Mouse (Mus musculus) ovary, postnatal 36 days (tissue): ENCODE results near the gene Ak8.

Experiments used
- DNase-seq: peaks from one replicate; pipeline ENCODE4 v3.0.0; 2022; ENCODE audit warnings: low spot score, mixed read lengths

Gene Ak8

DNA sequence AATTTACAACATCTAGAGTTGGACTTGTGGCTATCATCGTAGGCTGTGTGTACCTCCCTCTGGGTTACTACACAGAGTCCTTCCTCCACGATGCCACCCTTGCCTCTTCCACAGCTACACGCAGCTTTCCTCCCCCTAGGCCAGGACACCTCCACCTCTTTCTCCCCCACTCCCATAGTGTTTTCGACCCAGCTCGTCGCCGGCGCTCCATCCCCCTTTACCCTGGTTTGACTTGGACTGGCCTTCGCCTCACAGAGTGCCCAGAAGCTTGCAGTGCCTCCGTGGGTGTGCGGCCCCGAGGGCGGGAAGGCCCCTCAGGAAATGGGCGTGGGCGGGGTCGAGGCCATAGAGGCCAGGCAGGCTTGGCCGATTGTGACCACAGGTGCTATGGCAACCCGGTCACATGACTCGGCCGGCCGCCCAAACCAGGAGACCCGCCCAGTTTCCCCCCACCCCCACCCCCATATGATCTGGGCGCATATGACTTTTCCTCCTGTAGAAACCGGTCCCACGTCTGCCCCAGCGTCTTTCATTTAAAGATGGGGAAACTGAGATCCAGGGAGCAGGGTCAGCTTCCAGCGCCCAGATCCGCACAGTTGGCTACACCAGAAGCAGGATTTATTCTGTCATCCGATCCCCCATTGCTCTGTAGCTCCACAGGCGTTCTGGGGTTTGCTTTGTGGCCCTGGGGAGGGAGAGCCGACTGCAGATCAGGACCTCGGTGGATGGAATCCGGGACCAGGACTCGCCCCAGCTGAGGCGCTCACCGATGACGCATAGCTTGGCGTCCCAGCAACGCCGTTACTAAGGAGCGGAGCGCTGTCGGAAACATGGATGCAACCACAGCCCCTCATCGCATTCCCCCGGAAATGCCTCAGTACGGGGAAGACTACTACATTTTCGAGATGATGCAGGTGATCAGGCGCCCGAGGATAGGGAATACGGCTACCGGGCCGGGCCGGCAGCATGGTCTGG is at the start of gene Ak8, which contains the start of gene Spaca9:
Gene Ak8, plus strand, starts transcription at position 804 of the 975 bp plus-strand sequence.
Gene Spaca9, minus strand, starts transcription at position 367 of the 975 bp plus-strand sequence.
- peak; percentile 79 for DNase-seq

DNA sequence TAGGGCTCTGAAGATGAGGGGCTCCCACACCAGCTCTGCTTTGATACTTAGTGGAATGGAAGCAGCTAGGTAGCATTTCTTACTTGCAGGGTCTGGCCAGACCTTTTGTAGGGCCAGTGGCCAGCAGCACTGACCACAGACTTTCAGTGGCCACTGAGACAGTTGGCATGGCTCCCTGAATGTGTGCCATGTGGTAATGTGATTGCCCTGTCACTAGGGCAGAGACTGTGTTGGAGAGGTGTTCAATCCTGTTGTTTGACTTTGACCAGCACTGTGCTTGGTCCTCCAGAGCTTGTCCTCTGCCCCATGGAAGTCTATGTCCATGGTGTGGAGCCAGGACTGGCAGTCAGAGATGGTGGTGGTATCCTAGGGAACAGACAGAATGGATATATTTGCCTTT is 49.4 kb upstream of the Ak8 start:
- DNase-seq, result no peak

DNA sequence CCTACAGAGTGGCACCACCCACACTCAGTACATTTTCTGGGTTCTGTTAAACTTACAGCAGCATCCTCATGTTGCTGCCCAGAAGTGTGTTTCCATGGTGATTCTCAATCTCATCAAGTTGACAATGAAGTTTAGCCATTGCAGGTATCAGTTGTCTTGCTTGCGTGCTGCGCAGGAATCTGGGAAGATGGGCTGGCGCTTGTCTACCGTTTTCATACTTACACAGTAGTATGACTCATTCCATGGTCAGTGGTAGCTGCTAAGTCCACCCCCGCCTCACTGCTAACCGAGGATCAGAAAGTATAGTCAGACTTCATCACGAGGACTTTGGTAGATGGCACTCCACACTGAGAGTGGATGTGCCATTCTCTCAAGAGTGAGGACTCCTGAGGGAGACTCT is 46.6 kb upstream of the Ak8 start:
- DNase-seq, result no peak

DNA sequence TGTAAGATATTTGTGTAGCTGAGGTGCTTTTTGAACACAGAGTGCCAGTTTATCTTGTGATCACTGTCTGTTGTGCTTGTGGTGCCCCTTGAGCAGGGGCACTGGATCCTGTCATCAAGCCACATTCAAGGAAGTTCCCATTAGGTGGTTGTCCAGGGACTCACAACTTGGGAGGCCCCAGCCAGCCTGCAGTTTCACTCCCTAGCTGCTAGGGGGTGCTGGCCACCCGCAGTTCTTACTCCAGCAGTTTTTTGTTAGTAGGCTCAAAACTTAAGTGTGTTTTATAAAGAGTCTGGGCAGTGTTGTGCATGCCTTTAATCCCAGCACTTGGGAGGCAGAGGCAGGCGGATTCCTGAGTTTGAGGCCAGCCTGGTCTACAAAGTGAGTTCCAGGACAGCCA is 45.7 kb upstream of the Ak8 start:
- DNase-seq, result peak; percentile 16

DNA sequence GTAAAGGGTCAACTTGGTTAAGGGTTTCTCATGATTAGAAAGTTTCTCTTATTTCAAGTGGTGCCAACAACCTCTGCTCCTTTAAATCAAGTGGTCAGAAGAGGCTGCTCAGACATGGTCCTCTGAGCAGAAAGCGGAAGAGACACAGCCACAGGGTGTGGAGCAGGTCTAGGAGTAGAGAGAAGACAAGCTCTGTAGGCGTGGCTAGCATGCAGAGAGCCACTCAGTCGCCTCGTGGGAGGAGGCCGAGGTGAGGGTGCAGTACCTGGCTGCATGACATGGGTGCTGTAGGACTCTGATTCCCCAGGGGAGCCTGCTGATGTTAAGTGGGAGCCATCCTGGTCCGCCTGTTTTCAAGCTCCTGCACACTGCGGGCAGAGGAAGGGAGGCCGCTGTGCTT is 43.7 kb upstream of the Ak8 start:
- DNase-seq, result no peak

DNA sequence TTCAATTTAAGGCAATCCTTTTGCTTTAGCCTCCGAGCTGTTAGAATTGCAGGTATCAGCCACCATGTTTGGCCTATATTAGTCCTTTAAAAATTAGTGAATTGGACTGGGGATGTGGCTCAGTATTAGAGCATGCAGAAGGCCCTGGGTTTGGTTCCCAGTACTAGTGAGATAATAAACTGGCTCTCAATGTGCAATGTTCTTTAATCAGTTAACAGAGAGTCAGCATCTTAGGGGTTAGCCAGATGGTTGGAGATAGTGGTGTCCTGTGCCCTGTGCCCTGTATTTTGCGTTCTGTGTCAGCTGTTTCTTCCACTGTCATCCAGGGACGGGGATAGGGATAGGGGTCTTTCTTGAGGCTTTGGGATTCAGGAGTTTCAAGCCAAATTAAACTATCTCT is 37.1 kb upstream of the Ak8 start:
- DNase-seq, result no peak

DNA sequence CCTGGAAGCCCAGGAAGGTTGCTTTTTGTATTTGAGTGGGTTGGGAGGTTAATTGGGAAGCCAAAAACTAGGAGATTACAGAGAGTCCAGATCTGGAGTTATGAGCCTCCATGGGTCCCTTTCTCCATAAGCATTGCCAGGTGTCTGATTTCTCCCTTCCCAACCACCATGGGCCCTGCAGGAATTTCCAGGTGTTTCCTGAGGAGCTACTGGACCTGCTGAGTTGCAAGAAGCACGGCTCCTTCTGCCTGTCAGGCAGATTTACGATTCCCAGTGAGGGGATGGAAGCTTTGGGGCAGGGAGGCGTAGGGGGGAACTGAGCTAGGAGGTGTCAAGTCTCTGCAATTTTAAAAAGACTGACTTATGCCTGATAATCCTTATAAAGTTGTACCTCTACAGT is 34.1 kb upstream of the Ak8 start:
- no peak for DNase-seq

DNA sequence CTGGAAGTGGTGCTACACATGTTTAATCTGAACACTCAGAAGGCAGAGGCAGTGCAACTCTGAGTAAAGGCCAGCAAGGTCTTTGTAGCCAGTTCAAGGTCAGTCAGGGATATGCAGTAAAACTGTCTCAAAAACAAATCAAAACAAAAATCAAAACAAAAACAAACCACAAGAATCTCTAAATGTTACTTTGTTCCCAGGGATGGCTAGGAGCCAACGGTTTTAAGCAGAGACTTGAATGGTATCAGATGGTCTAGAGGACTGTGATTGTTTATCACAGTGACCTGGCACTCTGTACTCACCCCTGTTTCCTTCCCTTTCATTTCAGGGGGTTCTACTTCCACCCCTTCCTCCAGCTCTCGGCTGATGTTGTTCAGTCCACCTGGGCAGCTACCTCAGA is 28.5 kb upstream of the Ak8 start:
- no peak for DNase-seq

DNA sequence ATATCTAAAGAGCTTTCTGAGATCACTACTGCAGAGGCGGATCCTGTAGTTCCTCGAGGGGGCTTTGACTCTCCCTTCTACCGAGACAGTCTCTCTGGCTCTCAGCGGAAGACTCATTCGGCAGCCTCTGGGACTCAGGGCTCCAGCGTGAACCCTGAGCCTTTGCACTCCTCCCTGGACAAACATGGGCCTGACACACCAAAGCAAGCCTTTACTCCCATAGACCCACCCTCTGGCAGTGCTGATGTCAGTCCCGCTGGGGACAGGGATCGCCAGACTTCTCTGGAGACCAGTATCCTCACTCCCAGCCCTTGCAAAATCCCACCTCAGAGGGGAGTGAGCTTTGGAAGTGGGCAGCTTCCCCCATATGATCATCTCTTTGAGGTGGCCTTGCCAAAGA is 24.0 kb upstream of the Ak8 start:
- DNase-seq, result no peak

DNA sequence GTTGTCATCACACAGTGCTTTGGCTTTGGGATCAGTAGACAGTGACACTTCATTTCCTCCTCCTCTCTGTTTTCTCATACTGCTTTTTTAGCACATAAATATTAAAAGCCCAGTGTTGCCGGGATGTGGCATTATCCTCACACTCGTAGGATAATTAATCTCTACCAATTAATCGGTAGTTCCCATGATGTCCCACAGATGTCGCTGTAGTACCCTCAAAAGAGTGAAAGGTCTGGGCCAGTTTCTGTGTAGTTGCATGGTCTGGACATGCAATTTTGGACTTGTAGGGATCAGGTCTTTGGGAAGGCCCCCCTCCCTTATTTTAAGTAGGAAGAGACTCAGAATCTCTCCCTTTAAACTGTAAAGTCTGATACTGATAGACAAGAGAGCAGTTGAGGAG is 19.3 kb upstream of the Ak8 start:
- DNase-seq, result no peak

DNA sequence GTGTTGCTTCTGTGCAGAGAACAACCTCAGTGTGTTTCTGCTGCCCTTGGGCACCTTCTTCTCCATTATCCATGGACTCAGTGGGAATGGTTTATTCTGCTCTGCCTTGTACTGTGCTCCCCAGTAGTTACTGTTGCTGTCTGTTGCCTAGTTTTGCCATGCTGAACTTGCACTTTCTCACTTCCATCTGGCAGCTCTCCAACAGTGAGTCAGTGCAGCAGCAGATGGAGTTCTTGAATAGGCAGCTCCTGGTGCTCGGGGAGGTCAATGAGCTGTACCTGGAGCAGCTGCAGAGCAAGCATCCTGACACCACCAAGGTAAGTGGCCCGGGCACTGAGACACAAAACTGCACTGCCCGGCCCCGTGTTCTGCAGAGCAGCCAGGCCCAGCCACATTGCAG is 18.2 kb upstream of the Ak8 start:
- no peak for DNase-seq

DNA sequence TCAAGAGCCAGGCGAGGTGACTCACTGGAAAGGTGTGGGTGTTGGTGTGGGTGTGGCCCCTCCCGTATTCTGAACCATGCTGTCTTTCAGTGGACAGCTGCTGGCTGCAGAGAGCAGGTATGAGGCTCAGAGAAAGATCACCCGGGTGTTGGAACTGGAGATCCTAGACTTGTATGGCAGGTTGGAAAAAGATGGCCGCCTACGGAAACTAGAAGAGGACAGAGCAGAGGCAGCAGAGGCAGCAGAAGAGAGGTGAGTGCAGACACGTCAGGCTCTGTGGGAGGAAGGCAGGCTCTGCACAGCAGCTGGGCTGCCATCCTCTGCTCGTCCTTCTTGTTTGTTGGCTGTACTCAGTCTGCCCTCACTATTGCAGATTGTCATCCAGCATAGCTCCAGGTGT is 14.1 kb upstream of the Ak8 start:
- DNase-seq, result no peak

DNA sequence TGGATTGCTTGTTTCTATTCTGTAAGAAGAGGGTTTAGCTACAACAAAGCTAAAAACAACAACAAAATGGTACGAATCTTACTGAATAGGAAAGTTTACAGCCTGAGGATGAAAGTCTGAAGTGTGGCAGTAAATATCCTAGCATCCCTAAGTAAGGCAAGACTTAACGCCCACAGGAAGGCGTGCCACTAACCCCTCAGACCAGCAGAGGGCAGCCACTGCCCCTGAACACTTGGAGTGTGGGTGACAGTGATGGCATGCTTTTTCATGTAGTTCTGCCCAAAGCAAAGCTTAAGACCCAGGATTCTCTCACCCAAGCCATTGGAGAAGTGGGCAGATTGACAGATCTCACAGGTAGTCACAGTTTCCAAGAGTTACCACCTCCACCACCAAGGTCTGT is 11.5 kb upstream of the Ak8 start:
- DNase-seq, result no peak

DNA sequence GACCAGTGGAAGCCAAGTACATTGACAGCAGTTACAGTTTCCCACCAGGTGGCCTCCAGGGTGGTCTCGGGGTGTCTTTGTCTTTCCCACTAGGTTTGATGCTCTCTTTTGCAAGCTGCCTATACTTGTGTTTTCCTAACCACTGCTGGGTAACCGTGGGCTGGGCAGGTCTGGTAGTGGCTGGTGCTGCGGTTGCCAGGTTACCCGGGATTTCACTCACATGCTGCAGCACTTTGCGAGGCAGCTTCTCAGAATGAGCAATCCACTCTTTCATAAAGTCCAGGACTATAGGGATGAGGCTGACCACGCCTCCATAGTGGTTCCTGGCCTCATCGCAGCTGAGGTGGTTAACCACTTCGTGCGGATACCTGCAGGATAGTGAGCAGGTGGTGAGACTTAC is 7.3 kb upstream of the Ak8 start:
- no peak for DNase-seq

DNA sequence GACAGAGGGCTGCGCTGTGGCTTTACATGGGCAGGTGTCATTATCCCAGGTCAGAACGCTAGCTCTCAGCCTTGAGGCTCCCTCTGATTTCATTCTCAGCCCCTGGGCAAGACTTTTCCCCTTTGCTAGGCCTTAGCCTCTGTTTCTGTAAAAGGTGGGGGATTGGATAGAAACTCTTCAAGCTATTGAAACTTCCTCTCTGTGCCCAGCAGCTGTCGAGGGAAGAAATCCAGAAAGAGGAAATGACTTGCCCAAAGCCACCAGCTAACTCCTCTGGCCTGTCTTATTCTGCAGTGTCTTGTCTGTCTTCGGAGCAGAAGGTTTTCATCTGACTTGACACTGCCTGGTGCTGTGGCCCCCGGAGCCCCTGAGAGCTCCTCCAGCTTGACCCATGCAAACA is 1.4 kb upstream of the Ak8 start:
- no peak for DNase-seq

DNA sequence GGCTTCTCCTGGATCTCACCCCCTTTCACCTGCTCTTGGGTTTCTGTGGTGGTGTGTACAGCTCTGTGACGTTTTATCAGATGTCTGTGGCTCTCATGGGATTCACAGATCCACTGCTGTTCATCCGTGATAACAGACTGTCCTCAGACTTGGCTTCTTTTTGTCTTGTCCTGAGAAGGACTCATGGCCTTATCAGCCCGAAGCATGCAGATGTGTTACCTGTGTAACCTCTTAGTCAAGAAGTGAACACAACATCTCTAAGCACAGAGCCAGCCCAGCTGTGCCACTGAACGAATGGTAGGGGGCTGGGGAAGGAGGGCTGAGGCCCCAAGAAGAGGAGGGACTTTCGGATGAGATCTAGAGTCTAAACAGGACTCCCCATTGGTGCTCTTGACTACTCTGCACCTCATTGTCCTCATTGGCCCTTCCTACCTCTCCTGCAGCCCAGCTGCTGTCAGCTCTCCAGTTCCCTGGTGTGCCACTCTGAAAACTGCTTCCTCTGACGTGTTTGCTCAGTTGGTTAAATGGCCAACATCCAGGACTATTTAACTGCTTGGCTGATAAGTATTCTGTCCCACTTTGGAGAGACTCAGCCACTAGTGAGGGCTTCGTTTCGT is 1.8 kb downstream of the Ak8 start:
- no peak for DNase-seq

DNA sequence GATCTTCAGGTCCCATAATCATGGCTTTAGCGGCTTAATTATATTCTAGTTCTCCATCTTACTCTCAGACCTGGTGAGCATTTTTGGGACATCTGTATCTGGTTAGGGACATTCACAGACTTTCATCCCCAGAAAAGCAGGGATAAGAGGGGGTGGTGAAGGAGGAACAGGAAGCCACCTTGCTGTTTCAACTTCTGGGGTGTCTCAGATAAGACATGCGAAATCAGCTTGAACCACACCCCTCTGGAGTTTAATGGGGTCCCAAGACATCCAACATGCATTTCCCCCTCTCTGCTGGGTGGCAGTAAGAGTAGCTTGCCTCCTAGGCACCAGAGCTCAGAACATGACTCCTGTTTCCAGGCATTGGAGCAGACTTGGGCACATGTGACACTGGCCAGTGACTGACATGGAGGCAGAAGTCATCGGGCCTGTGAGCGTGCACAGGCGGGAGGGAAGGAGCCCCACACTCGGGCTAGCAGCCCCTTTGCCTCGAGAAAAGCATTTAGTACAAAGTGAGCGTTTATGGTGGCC is 6.2 kb downstream of the Ak8 start:
- no peak for DNase-seq

DNA sequence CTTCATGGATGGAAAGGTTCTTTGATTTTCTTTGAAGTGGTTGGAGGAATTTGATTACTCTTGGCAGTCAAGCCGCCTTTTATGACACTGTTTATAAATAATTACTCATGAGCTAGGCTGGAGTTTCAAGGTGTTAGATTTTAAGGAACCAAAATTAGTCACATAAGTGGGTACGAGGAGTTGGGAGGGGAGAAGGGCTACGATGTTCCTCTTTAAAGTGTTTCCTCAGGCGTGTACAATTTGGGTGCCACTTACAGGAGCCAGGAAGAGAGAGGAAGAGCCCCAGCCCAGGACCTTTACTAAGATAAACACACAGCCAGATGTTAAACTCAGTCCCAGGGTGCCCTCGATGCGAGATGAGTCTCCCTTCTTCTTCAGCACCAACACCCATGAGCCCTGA is 6.8 kb downstream of the Ak8 start:
- DNase-seq, result no peak

DNA sequence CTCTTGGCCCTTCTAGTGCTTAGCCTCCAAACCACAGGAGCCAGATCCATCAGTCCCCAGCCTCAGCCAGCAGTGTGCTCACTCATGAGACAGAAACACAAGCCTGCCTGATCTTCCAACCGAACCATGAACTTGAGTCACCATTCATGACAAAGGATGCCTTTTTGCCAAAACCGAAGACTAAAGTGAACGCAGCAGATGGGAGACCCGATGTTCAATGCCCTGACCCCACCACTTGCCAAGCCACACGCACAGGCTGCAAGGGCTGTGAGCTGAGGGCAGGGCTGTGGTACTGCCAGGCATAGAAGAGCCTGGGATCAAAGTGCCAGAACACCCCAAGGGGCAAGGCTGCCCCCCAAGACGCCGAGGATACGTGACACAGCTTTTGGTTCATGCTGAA is 13.1 kb downstream of the Ak8 start:
- no peak for DNase-seq

DNA sequence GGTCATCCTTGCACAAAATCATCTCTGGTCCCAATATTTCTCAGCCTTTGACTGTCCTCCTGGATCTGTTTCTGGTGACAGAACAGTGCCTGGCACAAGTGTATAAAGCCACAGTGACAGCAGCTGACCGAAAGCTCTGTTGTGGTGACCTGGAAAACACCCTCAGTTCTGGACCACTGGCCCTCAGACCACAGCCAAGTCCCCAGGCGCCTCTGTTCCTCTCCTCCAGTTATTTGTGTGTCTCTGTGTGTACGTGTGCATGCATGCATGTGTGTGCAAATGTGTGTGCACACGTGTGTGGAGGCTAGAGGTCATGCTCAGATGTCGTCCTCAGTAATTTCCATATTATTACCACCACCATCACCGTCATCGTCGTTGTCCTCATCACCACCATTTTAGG is 22.5 kb downstream of the Ak8 start:
- DNase-seq, result no peak

DNA sequence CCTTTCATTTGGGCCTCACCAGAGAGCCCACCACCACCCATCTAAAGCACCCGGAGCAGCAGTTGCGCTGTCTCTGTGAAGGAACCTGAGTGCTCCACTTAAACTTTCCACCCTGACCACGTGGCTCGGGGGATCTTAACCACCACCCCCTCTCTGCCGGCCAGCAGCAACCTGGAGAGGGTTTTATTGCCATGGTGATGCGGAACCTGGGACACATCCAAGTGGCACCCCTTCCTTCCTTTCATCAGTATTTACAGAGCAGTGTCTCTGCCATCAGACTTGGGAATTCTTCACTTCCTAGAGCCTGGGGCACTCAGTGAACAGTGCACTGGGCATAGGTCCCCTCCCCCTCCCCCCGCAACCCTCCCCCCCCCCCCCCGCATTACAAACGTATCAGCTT is 23.9 kb downstream of the Ak8 start:
- no peak for DNase-seq

DNA sequence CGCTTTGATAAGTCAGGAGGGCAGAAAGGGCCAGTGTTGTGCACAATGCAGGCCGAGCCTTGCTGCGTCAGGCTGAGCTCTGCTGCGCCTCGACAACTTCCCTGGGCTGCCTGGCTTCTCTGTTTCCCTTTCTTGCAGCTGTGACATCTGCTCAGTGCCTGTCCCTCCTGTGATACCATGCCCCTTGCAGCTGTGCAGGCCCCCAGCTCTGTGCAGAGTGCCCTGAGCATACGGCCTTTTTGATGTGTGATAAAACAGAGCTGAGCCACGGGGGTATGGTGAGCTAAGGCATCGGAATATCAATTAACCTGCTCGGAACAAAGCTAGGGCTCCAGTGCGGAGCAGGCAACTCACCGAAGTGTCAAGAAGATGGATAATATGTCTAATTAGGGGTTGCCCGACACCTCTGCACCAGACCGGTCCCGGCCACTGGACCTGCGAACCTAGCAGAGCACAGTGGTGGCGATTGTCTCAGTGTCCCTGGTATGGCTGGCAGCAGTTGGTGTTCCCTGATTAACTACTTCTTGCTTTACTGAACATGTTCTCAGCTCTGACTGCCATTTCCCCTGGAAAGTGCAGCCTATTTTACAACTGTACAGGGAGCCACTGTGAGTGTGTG is 27.9 kb downstream of the Ak8 start:
- DNase-seq, result no peak

DNA sequence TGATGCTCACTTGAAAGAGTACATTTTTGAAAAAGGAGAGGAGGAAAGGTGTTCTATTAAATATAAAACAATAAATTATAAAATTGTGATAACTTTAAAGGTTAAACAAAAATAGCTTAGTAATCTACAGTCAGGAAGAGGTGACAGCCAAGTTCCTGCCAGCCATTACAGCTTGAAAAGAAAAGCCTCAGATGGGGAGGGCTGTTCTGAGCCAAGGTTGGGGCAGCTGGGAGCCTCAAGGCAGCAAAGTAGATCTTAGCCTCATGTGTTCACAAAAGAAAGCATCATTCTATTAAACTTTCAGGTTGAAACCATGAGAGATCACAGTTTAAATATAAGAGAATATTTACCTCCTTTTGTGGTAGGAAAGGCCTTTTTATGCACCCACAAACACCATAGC is 30.7 kb downstream of the Ak8 start:
- no peak for DNase-seq
